Mouse (Mus musculus): ENCODE data around the gene Grtp1.

DNA sequence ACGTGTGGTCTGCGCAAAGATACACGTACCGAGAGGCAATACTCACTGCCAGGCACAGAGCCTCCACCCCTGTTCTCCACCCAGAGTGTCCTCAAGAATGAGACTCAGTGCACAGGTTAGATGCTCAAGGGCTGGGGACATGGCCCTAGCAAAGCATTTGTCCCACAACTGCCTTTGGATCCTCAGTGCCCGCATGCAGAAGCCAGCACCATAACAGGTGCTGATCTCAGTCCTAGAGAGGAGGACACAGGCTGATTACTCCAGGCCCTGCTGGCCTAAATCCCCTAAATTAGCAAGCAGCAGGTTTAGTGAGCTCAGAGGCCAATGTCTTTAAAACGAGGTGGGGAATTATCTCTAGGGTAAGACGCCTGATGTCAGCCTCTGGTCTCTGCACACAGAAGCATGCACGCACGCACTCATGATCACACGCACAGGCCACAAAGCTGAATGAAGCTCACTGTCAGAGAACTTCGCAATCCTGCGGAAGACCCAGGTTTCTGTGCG lies 12.3 kb downstream of the Grtp1 start:
- TF ChIP-seq CTCF (conservative IDR thresholded peaks at IDR 0.05; ENCODE audit: low read length), result no peak
- TF ChIP-seq POU5F1 (IDR thresholded peaks at IDR 0.05; ENCODE audit: borderline replicate concordance, low read length), result no peak
- TF ChIP-seq NANOG (IDR thresholded peaks at IDR 0.05; ENCODE audit: borderline replicate concordance, low read length), result no peak

All from E14TG2a.4 (cell line).